Mouse (Mus musculus) forebrain, postnatal 0 days (tissue): ENCODE results near the gene Aspm. TPM values are rescaled to one million over a fixed set of nuclear protein-coding genes. Genes with fewer than 3 reads are reported as not detected.
A peak's percentile ranks its signal among the peaks of the same experiment; 100 is the strongest.

Source experiments
- ATAC-seq: fragments of 200-750 bp; cut with Nextera tagmentation; 2 replicates; pipeline ENCODE4 v1.8.0; 2017; ENCODE audit warnings: mild to moderate bottlenecking, moderate library complexity
- DNase-seq: peaks from one replicate; pipeline ENCODE4 v3.0.0-alpha.2; 2015
- H3K27ac ChIP-seq: fragments of 300-500 bp; sonication (generic); 2 replicates; pipeline ENCODE4 v1.5.1; 2014; ENCODE audit warnings: low read depth, mild to moderate bottlenecking, antibody characterized with exemption, low read length, moderate library complexity, mixed read lengths
- H3K27me3 ChIP-seq: fragments of 300-500 bp; sonication (generic); 2 replicates; pipeline ENCODE4 v1.6.1; 2014; ENCODE audit warnings: mild to moderate bottlenecking, low read length, mixed read lengths; ENCODE audit not compliant: insufficient read depth
- H3K36me3 ChIP-seq: fragments of 300-500 bp; sonication (generic); 2 replicates; pipeline ENCODE4 v1.6.1; 2014; ENCODE audit warnings: mild to moderate bottlenecking, moderate library complexity; ENCODE audit not compliant: insufficient read depth
- H3K4me1 ChIP-seq: fragments of 300-500 bp; sonication (generic); 2 replicates; pipeline ENCODE4 v1.6.1; 2014; ENCODE audit warnings: antibody characterized with exemption; ENCODE audit not compliant: insufficient read depth
- H3K4me2 ChIP-seq: fragments of 300-500 bp; sonication (generic); 2 replicates; pipeline ENCODE4 v1.6.1; 2014; ENCODE audit warnings: low read depth, mild to moderate bottlenecking, moderate library complexity
- H3K4me3 ChIP-seq: fragments of 300-500 bp; sonication (generic); 2 replicates; pipeline ENCODE4 v1.5.1; 2014; ENCODE audit warnings: low read depth, low read length, mixed read lengths
- H3K9ac ChIP-seq: fragments of 300-500 bp; sonication (generic); 2 replicates; pipeline ENCODE4 v1.6.1; 2014; ENCODE audit warnings: mild to moderate bottlenecking
- H3K9me3 ChIP-seq: fragments of 300-500 bp; sonication (generic); 2 replicates; pipeline ENCODE4 v1.6.1; 2016; ENCODE audit warnings: low read length
- CTCF ChIP-seq: sonication (generic); IDR thresholded peaks from 2 replicates; pipeline ENCODE4 v1.5.1; 2016; ENCODE audit warnings: antibody characterized with exemption, control low read depth, low read depth
- WGBS: fragments of 180-500 bp; shearing (Covaris S2); extraction: QIAGEN DNeasy Blood & Tissue Kit; methylation state at CpG from one replicate; pipeline ENCODE4 v1.1.7; 2014; 5-methylcytosine and 5-hydroxymethylcytosine counted together
- polyA plus RNA-seq: library from polyadenylated mRNA; unstranded; fragments of >200 nt; fragmentation: Nextera tagmentation; extraction: Ambion mirVana; gene quantifications from 2 replicates; pipeline ENCODE4 v1.2.1, GENCODE M21; 2015
- total RNA-seq: library from RNA; depleted of rRNA; stranded (reverse); fragments of >200 nt; gene quantifications from 2 replicates; pipeline ENCODE4 v1.2.3, GENCODE M21; 2014

The Aspm gene
- total and polyA plus RNA-seq, 2 experiments from 2014 or later, result 1.7 to 5.4 TPM

- Histone ChIP-seq H3K4me1 (no peaks in the 10 kb centered on the region), H3K9me3 (no peaks in the 10 kb centered on the region), H3K4me3 (no peak overlapping the region), H3K9ac (no peak overlapping the region), H3K27ac (no peak overlapping the region), H3K27me3 (no peaks in the 10 kb centered on the region), H3K36me3 (no peaks in the 10 kb centered on the region), H3K4me2 (no peak overlapping the region)
- no peak for TF ChIP-seq CTCF
- WGBS, result 69% methylated on average over 5 of the region's 5 CpGs
- DNase-seq, result no peak
- no peak for ATAC-seq
These were observed 6.2 kb downstream of the Aspm start for GRCm38 (mm10) chr1:139460807-139461206.

GRCm38 (mm10) chr1:139465936-139466335 lies 11.4 kb downstream of the Aspm start:
- no peaks in the 10 kb centered on the region for H3K36me3 ChIP-seq
- no peaks in the 10 kb centered on the region for H3K27me3 ChIP-seq
- no peak overlapping the region for H3K27ac ChIP-seq
- no peak for TF ChIP-seq CTCF
- H3K4me2 ChIP-seq, result no peak overlapping the region
- DNase-seq (no peak), ATAC-seq (no peak)
- WGBS, result 90% methylated on average over 11 of the region's 11 CpGs
- H3K9ac ChIP-seq, result no peak overlapping the region
- no peaks in the 10 kb centered on the region for H3K9me3 ChIP-seq
- no peaks in the 10 kb centered on the region for H3K4me1 ChIP-seq
- no peak overlapping the region for H3K4me3 ChIP-seq

GRCm38 (mm10) chr1:139478898-139479297 lies 24.3 kb downstream of the Aspm start:
- Histone ChIP-seq H3K9ac (no peak overlapping the region), H3K9me3 (no peaks in the 10 kb centered on the region), H3K4me1 (no peaks in the 10 kb centered on the region), H3K4me3 (no peak overlapping the region), H3K36me3 (no peaks in the 10 kb centered on the region), H3K27ac (no peak overlapping the region; the same call in 1 of the 2 replicates), H3K4me2 (no peak overlapping the region), H3K27me3 (no peaks in the 10 kb centered on the region)
- DNase-seq, result peak; percentile 21
- 75% methylated on average over 11 of the region's 11 CpGs for WGBS
- peak; percentile 30; the same call in 1 of the 2 replicates for ATAC-seq
- no peak for TF ChIP-seq CTCF

GRCm38 (mm10) chr1:139480246-139480645 lies 25.7 kb downstream of the Aspm start:
- TF ChIP-seq CTCF, result no peak
- H3K4me2 ChIP-seq, result no peak overlapping the region
- H3K27ac ChIP-seq, result no peak overlapping the region
- H3K36me3 ChIP-seq, result no peaks in the 10 kb centered on the region
- no peaks in the 10 kb centered on the region for H3K4me1 ChIP-seq
- peak; percentile 43 for ATAC-seq
- no peaks in the 10 kb centered on the region for H3K27me3 ChIP-seq
- no peaks in the 10 kb centered on the region for H3K9me3 ChIP-seq
- DNase-seq, result no peak
- no peak overlapping the region for H3K4me3 ChIP-seq
- no peak overlapping the region for H3K9ac ChIP-seq
- 88% methylated on average over 8 of the region's 8 CpGs for whole genome bisulfite sequencing

GRCm38 (mm10) chr1:139481146-139481545 lies 26.6 kb downstream of the Aspm start:
- Histone ChIP-seq H3K36me3 (no peaks in the 10 kb centered on the region), H3K27ac (no peak overlapping the region), H3K4me1 (no peaks in the 10 kb centered on the region), H3K4me3 (no peak overlapping the region), H3K4me2 (no peak overlapping the region), H3K9ac (no peak overlapping the region), H3K9me3 (no peaks in the 10 kb centered on the region), H3K27me3 (no peaks in the 10 kb centered on the region)
- DNase-seq (peak; percentile 5), ATAC-seq (peak; percentile 74)
- WGBS, result 80% methylated on average over 4 of the region's 4 CpGs
- no peak for TF ChIP-seq CTCF

GRCm38 (mm10) chr1:139494630-139495029 lies 40.1 kb downstream of the Aspm start:
- Histone ChIP-seq H3K9me3 (no peaks in the 10 kb centered on the region), H3K27me3 (no peaks in the 10 kb centered on the region), H3K9ac (no peak overlapping the region), H3K4me3 (no peak overlapping the region), H3K27ac (no peak overlapping the region), H3K36me3 (no peaks in the 10 kb centered on the region; the same call in 1 of the 2 replicates), H3K4me2 (no peak overlapping the region), H3K4me1 (no peaks in the 10 kb centered on the region)
- WGBS, result 58% methylated on average over 3 of the region's 3 CpGs
- DNase-seq, result no peak
- no peak for TF ChIP-seq CTCF
- ATAC-seq, result no peak

GRCm38 (mm10) chr1:139495408-139495807 lies 40.8 kb downstream of the Aspm start:
- Histone ChIP-seq H3K4me1 (no peaks in the 10 kb centered on the region), H3K4me3 (no peak overlapping the region), H3K4me2 (no peak overlapping the region), H3K9ac (no peak overlapping the region), H3K36me3 (no peaks in the 10 kb centered on the region; the same call in 1 of the 2 replicates), H3K9me3 (no peaks in the 10 kb centered on the region), H3K27ac (no peak overlapping the region), H3K27me3 (no peaks in the 10 kb centered on the region)
- WGBS, result 89% methylated on average over 2 of the region's 2 CpGs
- no peak for DNase-seq
- TF ChIP-seq CTCF, result no peak
- no peak for ATAC-seq
